Mouse (Mus musculus) neural tube, embryonic 15.5 days (tissue): ENCODE measurements around the gene Rab11b. TPM values are rescaled to one million over a fixed set of nuclear protein-coding genes. Genes with fewer than 3 reads are reported as not detected.
"Not testable (repeated sequence)": the region's sequence is repeated elsewhere in the genome, so short reads cannot be mapped to it uniquely, and the experiment has no call there.

Experiments used
- ATAC-seq: fragments of 200-750 bp; cut with Nextera tagmentation; 2 replicates; pipeline ENCODE4 v1.8.0; 2017; ENCODE audit warnings: mild to moderate bottlenecking, moderate TSS enrichment, moderate library complexity; ENCODE audit not compliant: low FRiP score
- H3K27ac ChIP-seq: fragments of 300-500 bp; sonication (generic); replicated peaks from 2 replicates; pipeline ENCODE4 v1.5.1; 2015; ENCODE audit warnings: mild to moderate bottlenecking, inconsistent platforms
- H3K27me3 ChIP-seq: fragments of 300-500 bp; sonication (generic); replicated peaks from 2 replicates; pipeline ENCODE4 v1.6.1; 2015; ENCODE audit warnings: inconsistent platforms
- H3K36me3 ChIP-seq: fragments of 300-500 bp; sonication (generic); 2 replicates; pipeline ENCODE4 v1.6.1; 2015; ENCODE audit warnings: inconsistent platforms
- H3K4me1 ChIP-seq: fragments of 300-500 bp; sonication (generic); 2 replicates; pipeline ENCODE4 v1.6.1; 2015; ENCODE audit warnings: inconsistent platforms
- H3K4me2 ChIP-seq: fragments of 300-500 bp; sonication (generic); 2 replicates; pipeline ENCODE4 v1.6.1; 2015; ENCODE audit warnings: inconsistent platforms, mild to moderate bottlenecking, moderate library complexity
- H3K4me3 ChIP-seq: fragments of 300-500 bp; sonication (generic); replicated peaks from 2 replicates; pipeline ENCODE4 v1.5.1; 2015; ENCODE audit warnings: mild to moderate bottlenecking, inconsistent platforms
- H3K9ac ChIP-seq: fragments of 300-500 bp; sonication (generic); replicated peaks from 2 replicates; pipeline ENCODE4 v1.6.1; 2015; ENCODE audit warnings: mild to moderate bottlenecking, inconsistent platforms
- H3K9me3 ChIP-seq: fragments of 300-500 bp; sonication (generic); replicated peaks from 2 replicates; pipeline ENCODE4 v1.6.1; 2016; ENCODE audit warnings: inconsistent platforms
- WGBS: fragments of 180-500 bp; shearing (Covaris S2); methylation state at CpG from one replicate; pipeline ENCODE4 v1.1.7; 2015; ENCODE audit warnings: mixed read lengths; 5-methylcytosine and 5-hydroxymethylcytosine counted together
- polyA plus RNA-seq: library from polyadenylated mRNA; unstranded; fragments of >200 nt; fragmentation: Nextera tagmentation; extraction: Ambion mirVana; gene quantifications from 2 replicates; pipeline ENCODE4 v1.2.1, GENCODE M21; 2015

The Rab11b gene
- polyA plus RNA-seq, 1 experiment from 2014 or later: 596 TPM

DNA sequence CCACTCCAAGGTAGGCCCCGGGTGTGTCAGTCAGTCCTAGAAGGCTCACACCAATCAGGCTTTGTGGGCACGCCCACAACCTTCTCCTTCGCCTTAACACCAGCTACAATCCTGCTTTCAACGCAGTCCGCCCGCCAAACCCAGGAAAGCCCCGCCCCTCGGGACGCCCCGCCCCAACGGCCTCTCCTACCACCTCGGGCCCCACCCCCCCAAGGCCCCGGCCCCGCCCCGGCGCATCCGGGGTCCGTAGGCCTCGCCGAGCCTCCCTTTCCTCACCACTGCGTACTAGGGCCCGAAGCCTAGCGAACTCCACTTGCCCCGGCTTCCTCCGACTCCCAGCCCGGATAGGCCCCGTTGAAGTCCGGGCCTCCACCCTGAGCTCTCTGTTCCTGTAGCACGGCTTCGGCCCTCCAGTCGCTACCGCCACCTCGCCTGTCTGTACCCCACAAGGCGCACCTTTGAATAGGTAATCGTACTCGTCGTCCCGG is 519 bp downstream of the Rab11b start:
- H3K9ac ChIP-seq: peak overlapping the region; percentile 98
- peak overlapping the region; percentile 98 for H3K27ac ChIP-seq
- no peaks in the 10 kb centered on the region for H3K9me3 ChIP-seq
- no peaks in the 10 kb centered on the region for H3K36me3 ChIP-seq
- under 1% methylated on average over 31 of the region's 38 CpGs for WGBS
- peaks cover 49% of the 10 kb centered on the region for H3K4me1 ChIP-seq
- no peaks in the 10 kb centered on the region for H3K27me3 ChIP-seq
- H3K4me2 ChIP-seq: peak overlapping the region; percentile 82
- ATAC-seq: peak; percentile 85
- H3K4me3 ChIP-seq: peak overlapping the region; percentile 67

DNA sequence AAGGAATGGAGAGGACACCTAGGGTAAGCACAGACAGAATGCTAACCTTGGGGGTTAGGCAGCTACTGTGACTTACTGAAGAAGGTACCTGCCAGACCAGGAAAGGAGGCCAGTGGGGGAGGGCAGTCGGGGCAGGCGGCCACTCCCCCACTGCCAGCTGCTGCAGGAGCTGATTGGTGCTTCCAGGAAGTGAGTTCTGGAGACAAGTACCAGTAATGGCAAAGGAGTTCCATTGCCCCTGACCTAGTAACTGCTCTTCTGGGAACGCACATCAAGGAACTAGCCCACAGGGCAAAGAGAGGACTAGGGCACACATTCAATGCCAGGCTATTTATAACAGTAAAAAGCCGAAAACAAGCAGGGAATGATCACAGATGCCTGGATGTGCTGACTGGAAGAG is 3.1 kb downstream of the Rab11b start:
- Histone ChIP-seq H3K4me1 (peaks cover 71% of the 10 kb centered on the region), H3K9me3 (no peaks in the 10 kb centered on the region), H3K9ac (0 out of 2 replicates have a peak overlapping the region, but pooled peaks have one; percentile 15), H3K4me3 (no peak overlapping the region), H3K4me2 (peak overlapping the region; percentile 17), H3K27me3 (no peaks in the 10 kb centered on the region), H3K27ac (0 out of 2 replicates have a peak overlapping the region, but pooled peaks have one; percentile 13), H3K36me3 (no peaks in the 10 kb centered on the region)
- ATAC-seq: no peak
- 57% methylated on average over 4 of the region's 4 CpGs for WGBS

DNA sequence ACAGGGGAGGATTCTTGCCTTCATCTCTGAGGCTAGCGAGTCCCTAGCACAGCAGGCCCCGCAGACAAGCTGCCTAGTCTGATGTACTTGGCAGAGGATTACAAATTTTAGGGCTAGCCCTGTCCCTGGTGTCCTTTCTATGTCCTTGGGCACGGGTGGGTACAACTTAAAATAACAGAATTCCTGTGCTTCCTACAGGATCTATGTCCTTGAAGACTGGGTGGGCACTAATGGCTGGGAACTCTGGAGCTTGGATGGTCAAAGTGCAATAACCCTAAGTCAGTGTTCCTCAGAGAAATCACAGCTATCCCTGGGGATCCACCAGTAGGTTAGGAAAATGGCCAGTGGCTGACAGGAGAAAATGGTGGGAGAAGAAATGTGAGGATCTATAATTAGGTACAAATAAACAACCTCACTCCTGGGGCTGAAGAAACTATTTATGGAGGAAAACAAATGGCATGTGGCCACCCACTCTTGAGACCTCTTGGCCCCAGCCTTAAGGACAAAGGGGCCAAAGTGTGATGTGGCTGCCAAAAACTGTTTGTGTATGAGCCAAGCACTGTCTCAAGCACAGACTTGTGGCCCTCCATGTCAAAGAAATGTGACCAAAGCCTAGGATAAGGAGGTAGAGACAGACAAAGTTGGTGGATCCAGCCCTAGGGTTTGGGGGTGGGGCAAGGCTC is 4.1 kb downstream of the Rab11b start:
- Histone ChIP-seq H3K4me3 (no peak overlapping the region), H3K27me3 (no peaks in the 10 kb centered on the region), H3K27ac (peak overlapping the region; percentile 48), H3K36me3 (no peaks in the 10 kb centered on the region), H3K9ac (no peak overlapping the region), H3K4me1 (peaks cover 71% of the 10 kb centered on the region), H3K4me2 (no peak overlapping the region; the same call in 1 of the 2 replicates), H3K9me3 (no peaks in the 10 kb centered on the region)
- no peak for ATAC-seq
- 81% methylated on average over 3 of the region's 3 CpGs for WGBS

DNA sequence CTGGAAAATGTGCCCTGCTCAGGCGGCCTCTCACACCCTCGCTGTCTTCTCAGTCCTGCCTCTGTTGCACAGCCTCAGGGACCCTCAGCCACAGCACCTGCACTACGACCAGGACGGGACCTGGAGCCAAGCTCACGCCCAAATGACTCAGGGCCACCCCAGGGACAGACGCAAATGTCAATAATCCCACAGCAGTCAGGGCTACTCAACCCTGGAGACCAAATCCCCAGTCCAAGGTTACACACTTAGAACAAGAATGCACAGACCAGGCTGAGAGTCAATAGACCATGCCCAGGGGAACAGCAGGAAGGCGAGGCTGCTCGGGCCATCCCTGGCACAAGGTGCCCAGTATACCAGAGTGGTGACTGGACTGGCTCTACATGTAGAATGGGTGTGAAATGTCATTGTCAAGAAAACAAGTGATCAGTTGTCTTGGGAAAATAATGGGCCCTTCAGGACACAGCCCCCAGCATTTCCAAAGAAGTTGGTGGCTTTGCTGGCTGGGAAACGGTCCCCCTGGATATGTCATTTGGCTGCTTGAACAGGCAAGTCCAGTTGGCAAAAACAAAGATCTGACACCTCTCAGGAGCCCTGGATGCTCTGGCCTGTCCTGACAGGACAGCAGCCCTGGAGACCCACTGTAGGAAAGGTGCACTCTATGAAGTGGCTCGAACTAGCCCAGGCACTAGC is 4.8 kb downstream of the Rab11b start:
- Histone ChIP-seq H3K4me2 (no peak overlapping the region), H3K27ac (peak overlapping the region; percentile 48; the same call in 1 of the 2 replicates), H3K36me3 (no peaks in the 10 kb centered on the region), H3K9me3 (no peaks in the 10 kb centered on the region), H3K27me3 (no peaks in the 10 kb centered on the region), H3K4me3 (no peak overlapping the region), H3K4me1 (peaks cover 68% of the 10 kb centered on the region), H3K9ac (no peak overlapping the region)
- no peak for ATAC-seq
- 74% methylated on average over 10 of the region's 10 CpGs for WGBS

DNA sequence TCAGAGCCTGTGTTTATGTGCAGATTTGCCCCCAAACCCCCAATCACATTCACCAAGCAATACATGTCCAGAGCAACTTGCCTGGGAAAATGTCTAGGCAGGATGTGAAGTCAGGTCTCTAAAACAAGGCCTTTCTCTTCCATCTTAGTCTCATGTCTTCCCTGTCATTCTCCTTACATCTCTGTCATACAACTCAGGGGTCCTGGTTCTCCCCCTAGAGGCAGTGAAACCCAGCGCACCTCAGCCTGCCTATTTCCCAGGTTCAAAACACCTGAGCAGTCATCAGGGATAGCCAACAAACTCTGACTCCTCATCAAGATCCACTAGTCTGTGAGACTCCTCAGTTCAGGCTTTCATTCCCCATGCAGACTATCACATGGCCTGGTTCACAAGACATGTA is 5.7 kb downstream of the Rab11b start:
- no peak overlapping the region for H3K4me3 ChIP-seq
- H3K4me2 ChIP-seq: no peak overlapping the region
- H3K9me3 ChIP-seq: no peaks in the 10 kb centered on the region
- H3K4me1 ChIP-seq: peaks cover 68% of the 10 kb centered on the region
- no peak for ATAC-seq
- H3K36me3 ChIP-seq: peaks cover 8% of the 10 kb centered on the region
- no peaks in the 10 kb centered on the region for H3K27me3 ChIP-seq
- WGBS: 76% methylated on average over 1 of the region's 1 CpGs
- no peak overlapping the region for H3K27ac ChIP-seq
- H3K9ac ChIP-seq: no peak overlapping the region

DNA sequence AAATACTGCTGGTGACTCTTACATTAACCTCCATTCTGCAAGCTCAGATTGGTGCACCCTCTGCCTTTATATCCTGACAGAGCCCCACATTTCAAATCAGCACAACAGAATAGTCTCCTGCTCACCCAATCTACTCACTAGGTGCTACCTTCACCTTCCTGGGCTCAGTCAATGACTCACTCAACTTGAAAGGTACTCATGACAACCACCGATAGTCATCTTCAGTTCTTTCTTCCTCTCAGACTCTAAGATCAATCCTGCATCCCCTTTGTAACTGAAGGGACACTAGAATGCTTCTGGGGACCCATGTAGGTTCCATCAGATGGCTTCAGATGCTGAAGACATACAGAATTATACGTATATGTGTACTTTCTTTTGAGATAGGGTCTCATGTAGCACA is 8.0 kb downstream of the Rab11b start:
- Histone ChIP-seq H3K9me3 (no peaks in the 10 kb centered on the region), H3K27me3 (no peaks in the 10 kb centered on the region)
- 98% methylated on average over 2 of the region's 2 CpGs for WGBS

DNA sequence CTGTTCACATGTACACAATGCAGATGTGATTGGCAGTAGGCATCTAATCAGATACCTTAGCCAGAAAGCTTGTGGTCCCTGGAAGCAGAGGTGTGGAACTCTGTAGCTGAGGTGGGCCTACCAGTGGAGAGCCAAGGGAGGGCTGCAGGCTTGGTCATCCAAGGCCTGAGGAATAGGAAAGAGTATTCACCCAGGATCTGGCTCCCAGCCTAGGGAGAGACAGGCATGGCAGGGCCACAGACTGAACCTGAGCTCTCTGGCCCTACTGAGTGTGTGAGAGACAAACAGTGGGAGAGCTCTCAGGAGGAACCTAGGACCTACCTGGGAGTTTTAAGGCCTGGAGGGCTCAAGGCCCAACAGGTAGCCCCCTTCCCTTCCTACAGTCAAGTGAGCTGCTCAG is 9.1 kb downstream of the Rab11b start:
- Histone ChIP-seq H3K36me3 (peaks cover 32% of the 10 kb centered on the region), H3K9ac (no peak overlapping the region), H3K4me2 (no peak overlapping the region), H3K27me3 (no peaks in the 10 kb centered on the region), H3K9me3 (no peaks in the 10 kb centered on the region), H3K4me1 (peaks cover 34% of the 10 kb centered on the region), H3K27ac (no peak overlapping the region), H3K4me3 (no peak overlapping the region)
- ATAC-seq: no peak

More for the DNA sequence above, 8.0 kb downstream of the Rab11b start:
- ATAC-seq: no peak
- H3K36me3 ChIP-seq: peaks cover 29% of the 10 kb centered on the region
- H3K4me1 ChIP-seq: peaks cover 46% of the 10 kb centered on the region
- H3K27ac ChIP-seq: no peak overlapping the region
- no peak overlapping the region for H3K4me2 ChIP-seq
- H3K9ac ChIP-seq: no peak overlapping the region
- H3K4me3 ChIP-seq: no peak overlapping the region

DNA sequence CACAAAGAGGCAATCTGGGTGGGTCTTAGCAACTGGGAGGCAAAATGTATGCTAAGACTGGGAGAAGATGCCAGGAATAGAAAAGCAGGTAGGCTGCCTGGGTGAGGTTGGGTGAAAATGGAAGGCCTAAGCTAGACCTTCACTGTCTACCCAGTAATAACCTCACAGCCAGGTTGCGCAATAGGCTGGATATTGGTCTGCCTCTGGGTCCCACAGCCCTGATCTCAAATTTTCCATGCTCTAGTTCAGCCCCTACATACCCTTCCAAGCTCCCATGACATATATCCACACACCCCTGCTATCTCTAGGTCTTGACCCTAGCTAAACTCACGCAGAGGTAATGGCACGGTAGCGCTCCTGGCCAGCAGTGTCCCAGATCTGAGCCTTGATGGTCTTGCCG is 10.9 kb downstream of the Rab11b start:
- Histone ChIP-seq H3K4me2 (no peak overlapping the region), H3K27me3 (no peaks in the 10 kb centered on the region), H3K4me1 (peaks cover 18% of the 10 kb centered on the region), H3K27ac (no peak overlapping the region), H3K36me3 (peaks cover 45% of the 10 kb centered on the region), H3K9ac (no peak overlapping the region), H3K4me3 (no peak overlapping the region), H3K9me3 (no peaks in the 10 kb centered on the region)
- no peak for ATAC-seq
- WGBS: 95% methylated on average over 5 of the region's 5 CpGs

DNA sequence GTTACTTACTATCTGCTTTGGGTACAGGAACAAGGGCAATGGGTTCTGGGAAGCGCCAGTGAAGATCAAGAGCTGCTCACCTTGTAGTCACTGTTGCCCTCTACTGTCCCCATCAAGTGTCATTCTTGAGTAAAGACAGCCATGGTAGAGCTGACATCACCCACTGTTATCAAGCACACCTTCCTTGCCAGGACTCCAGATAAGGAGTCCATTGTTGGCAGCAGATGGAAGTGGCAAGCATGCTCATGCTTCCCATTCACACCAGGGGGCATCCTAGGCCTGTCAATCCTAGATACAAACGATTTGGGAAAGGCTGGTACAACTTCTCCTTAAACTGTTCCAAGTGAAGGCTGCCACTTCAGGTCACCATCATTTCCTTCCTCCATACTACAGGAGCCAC is 14.3 kb downstream of the Rab11b start:
- H3K27me3 ChIP-seq: no peaks in the 10 kb centered on the region
- H3K9me3 ChIP-seq: no peaks in the 10 kb centered on the region
- H3K36me3 ChIP-seq: peaks cover 45% of the 10 kb centered on the region
- ATAC-seq: no peak
- no peak overlapping the region for H3K4me3 ChIP-seq
- H3K4me2 ChIP-seq: no peak overlapping the region
- no peak overlapping the region for H3K9ac ChIP-seq
- H3K4me1 ChIP-seq: no peaks in the 10 kb centered on the region
- H3K27ac ChIP-seq: no peak overlapping the region
- 79% methylated on average over 2 of the region's 2 CpGs for WGBS

DNA sequence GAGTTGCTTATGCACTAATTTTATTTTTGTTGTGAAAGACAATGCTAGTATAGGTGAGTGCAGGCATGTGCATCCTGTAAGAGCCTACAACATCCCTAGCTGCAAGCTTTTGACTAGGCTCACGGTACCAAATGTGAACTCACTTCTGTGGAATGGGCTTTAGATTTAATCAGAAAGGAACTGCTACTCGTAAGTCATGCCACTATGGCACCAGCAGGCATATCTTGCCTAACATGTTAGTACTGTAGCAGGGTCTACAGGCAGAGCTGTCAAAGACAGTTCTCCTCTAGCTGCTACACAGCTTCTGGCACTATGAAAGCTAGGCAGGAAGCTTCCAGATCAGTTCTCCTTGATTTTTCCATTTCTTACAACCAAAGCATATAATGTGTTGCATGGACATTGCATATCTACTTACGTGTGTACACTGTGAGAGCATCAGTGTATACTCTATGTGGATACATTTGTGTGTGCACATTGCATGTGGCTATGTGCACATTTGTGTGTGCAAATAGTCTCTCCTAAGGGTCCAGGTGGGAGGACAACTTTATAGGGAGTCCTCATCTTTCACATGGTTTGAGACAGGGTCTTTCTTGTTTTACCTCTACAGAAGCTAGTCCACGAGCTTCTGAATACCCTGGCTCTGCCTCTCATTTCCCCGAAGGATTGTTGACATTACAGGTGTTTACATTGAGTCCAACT is 15.5 kb downstream of the Rab11b start:
- Histone ChIP-seq H3K27me3 (no peaks in the 10 kb centered on the region), H3K9me3 (no peaks in the 10 kb centered on the region), H3K9ac (no peak overlapping the region), H3K4me2 (no peak overlapping the region), H3K4me3 (no peak overlapping the region), H3K27ac (no peak overlapping the region), H3K36me3 (peaks cover 38% of the 10 kb centered on the region), H3K4me1 (no peaks in the 10 kb centered on the region)
- ATAC-seq: no peak
- WGBS: 87% methylated on average over 5 of the region's 5 CpGs

DNA sequence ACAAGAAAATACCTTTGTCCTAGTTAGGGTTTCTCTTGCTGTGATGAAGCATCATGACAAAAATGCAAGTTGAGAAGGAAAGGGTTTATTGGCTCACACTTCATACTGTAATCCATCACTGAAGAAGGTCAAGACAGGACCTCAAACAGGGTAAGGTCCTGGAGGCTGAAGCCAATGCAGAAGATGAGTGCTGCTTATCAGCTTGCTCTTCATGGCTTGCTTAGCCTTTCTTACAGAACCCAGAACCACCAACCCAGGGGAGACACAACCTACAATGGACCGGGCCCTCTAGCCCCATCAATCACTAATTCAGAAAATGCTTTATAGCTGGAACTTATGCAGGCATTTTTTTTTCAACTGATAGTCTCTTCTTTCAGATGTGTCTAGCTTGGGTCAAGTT is 17.9 kb downstream of the Rab11b start:
- H3K27me3 ChIP-seq: no peaks in the 10 kb centered on the region
- WGBS: 86% methylated on average over 1 of the region's 1 CpGs

DNA sequence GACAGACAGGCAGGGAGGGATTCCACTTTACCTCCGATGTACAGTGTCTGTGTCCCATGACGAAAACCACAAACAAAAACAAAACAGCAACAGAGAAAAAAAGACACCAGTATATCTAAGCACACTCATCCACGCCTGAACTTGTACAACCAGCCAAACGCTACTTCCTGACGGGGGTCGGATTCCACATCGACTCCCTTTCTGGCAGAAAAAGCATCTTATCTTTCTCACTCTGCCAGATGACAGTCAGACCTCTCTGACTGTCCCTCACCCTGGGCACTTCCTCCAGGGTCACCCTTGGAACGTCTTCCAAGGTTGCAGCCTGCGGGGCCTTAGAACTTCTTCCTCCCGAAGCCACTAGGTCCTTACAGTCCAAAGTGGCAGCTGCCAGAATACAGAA is 26.8 kb downstream of the Rab11b start:
- not testable (repeated sequence) for H3K9ac ChIP-seq, H3K4me2 ChIP-seq, ATAC-seq, H3K9me3 ChIP-seq, H3K4me1 ChIP-seq, H3K27me3 ChIP-seq, H3K27ac ChIP-seq, H3K36me3 ChIP-seq, H3K4me3 ChIP-seq
- WGBS: 86% methylated on average over 10 of the region's 10 CpGs

More for the DNA sequence above, 17.9 kb downstream of the Rab11b start:
- H3K9me3 ChIP-seq: no peaks in the 10 kb centered on the region
- H3K4me2 ChIP-seq: no peak overlapping the region
- H3K27ac ChIP-seq: no peak overlapping the region
- no peaks in the 10 kb centered on the region for H3K4me1 ChIP-seq
- no peak for ATAC-seq
- H3K36me3 ChIP-seq: peaks cover 16% of the 10 kb centered on the region
- H3K9ac ChIP-seq: no peak overlapping the region
- no peak overlapping the region for H3K4me3 ChIP-seq
